Mouse (Mus musculus) kidney, adult 9 months (tissue): ENCODE data around the gene Pdx1.

ENCODE experiments used
- DNase-seq: peaks from one replicate; pipeline ENCODE4 v3.0.0; 2022

Gene Pdx1

DNA sequence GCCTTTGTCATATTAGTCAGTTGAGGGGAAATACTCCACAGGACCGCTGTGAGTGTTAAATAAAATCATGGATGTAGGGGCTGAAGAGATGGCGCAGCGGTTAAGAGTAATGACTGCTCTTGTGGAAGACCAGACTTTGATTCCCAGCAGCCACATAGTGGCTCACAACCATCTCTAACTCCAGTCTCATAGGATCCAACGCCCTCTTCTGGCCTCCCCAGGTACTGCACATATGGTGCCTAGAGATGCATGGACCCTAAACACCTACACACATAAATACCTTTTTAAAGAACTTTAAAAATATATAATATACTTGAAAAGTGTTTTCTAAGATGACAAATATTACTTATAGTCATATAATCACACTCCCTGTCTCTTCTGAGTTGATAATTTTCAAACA is 14.6 kb downstream of the Pdx1 start:
- no peak for DNase-seq

DNA sequence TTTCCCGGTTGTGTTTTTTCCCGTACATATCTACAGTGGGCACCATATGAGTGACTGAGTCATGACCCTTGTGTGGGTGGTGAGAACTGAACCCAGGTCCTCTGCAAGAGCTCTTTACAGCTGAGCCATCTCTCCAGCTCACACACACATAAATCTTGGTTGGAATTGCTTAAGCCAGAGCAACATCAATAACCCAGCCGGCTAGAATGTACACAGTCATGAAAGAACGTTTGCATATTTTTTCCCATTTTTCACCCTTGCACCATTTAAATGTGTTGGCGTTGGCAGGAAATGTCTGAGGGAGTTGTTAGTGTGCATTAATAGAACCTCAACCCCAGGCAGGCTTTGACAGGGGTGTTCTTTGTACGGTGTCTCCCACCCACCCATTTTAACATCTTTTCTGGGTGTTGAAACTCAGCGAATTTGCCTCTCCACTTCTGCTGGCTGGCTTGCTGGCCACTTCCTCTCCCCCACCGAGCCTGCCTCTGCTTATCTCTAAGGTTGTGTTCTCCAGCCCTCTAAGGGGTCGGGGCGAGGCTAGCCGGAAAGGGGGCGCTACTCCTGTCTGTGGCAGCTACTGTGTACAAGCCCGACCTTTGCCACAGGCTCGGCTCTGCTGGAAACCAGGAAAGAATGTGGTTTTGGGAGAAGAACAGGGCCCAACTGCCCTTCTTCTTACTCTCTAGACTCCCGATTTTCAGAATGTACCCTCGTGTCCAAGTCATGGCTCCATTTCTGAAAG is 22.2 kb downstream of the Pdx1 start:
- DNase-seq, result no peak

DNA sequence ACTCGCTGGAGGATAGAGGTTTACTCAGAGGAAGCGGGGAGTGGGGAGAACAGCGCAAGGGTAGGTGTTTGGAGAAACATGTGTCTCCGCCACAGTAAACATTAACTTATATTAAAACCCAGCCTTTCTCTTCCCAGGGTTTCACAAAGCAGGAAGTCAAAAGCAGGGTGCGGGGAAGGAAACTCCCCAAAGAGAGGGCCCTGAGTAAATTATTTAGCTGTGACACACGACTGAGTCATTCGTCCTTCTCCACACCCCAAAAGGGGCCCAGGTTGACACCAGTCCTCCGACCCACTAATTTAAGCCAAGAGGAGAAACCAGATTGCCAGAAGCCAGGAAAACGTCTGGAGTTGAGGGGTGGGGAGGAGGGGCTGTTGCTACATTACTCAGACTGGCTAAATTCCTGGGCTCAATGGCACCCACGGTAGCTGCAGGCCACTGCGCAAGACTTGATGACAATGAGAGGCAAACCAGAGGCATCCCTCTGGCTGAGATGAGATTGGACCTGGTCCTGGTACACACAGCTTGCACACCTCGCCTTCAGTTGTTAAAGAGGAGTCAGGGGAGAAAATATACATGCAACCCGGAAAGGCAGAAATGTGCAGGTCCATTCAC is 22.9 kb downstream of the Pdx1 start:
- no peak for DNase-seq

- DNase-seq, result peak; percentile 63
Observed at GRCm38 (mm10) chr5:147293127-147293910, 23.6 kb downstream of the Pdx1 start.

DNA sequence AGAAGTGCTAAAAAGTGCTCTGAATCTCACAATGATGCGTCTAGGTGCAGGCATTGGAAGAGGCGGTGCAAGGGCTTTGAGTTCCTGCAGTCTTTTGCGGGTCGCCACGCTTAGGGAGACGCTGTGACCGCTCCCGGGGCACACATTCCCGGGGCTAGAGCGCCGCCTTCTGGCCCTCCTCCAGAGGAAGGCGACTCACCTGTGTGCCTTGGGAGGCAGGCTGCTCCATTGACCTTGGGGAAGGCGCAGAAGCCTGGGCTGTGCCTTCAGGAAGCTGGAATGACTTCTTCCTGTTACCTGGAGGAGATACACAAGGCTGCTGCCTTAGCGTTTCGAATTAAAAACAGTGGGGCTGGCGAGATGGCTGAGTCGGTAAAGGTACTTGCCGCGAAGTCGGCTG is 24.4 kb downstream of the Pdx1 start:
- no peak for DNase-seq

- no peak for DNase-seq
Observed at GRCm38 (mm10) chr5:147297249-147297648, 27.5 kb downstream of the Pdx1 start.

GRCm38 (mm10) chr5:147299255-147300000 is 29.7 kb downstream of the Pdx1 start:
- peak; percentile 34 for DNase-seq

DNA sequence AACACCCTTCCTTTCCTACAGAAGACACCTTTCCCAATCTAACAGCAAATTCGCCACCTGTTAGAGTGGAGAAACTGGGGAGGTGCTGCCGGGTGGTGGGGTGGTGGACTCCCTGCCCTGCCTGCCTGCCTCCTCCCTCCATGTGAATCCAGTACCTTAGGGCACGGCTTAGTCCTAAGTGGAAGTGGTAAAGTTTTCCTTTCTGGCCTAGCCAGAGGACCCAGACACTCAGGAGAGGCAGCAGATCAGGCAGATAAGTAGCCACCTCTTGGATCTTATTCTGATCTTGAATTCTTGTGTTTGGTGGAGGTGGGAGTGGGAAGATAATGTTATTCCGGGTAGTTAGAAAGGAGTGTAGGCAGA is 30.2 kb downstream of the Pdx1 start:
- DNase-seq, result no peak

GRCm38 (mm10) chr5:147300917-147301780 is 31.4 kb downstream of the Pdx1 start:
- no peak for DNase-seq

- DNase-seq, result no peak
Observed at GRCm38 (mm10) chr5:147301781-147302070, 32.0 kb downstream of the Pdx1 start.

DNA sequence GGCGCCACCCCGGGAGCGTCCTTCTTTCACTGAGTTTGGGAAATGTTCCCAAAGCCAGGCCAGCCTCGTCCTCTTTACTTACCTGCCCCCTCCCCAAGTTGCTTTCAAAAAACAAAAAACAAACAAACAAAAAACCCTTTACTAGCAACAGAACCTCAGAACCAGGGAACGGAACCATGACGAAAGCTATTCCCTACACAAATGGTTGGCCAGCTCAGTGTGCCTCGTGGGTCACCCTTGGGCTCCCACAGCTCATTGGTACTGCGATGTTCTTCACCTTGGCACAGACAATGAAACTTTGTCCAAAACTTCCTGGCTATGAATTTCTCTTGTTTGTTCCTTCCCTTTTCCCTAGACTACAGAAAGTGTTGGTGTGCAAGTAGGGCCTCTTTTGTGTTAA is 32.4 kb downstream of the Pdx1 start:
- DNase-seq, result no peak

DNA sequence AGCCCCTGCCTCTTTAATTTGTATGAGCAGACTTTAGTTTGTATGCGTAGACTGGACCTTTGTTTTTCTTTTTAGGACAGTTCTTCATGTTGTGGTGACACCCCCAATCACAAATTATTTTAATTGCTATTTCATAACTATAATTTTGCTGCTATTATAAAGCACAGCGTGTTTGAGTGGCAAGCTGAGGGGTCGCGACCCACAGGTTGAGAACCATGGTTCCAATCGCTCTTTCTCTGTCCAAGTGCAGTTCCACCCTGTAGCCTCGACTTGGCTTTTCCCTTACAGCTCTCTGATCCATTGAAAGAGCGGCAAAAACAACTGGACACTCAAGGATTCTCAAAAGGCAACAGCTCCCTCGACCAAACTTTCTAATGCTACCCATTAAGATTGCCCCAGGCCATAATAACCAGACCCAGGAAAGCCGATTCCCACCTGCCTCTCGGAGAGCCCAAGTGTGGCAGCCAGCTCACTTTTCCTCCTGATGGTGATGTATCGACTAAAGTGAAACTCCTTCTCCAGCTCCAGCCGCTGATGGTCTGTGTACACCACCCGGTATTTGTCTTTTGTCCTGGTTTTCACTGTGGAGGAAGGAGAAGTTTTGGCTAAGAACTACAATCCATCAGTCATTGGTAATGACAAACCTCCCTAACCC is 33.1 kb downstream of the Pdx1 start:
- DNase-seq, result no peak

GRCm38 (mm10) chr5:147304276-147305155 is 34.8 kb downstream of the Pdx1 start:
- no peak for DNase-seq

DNA sequence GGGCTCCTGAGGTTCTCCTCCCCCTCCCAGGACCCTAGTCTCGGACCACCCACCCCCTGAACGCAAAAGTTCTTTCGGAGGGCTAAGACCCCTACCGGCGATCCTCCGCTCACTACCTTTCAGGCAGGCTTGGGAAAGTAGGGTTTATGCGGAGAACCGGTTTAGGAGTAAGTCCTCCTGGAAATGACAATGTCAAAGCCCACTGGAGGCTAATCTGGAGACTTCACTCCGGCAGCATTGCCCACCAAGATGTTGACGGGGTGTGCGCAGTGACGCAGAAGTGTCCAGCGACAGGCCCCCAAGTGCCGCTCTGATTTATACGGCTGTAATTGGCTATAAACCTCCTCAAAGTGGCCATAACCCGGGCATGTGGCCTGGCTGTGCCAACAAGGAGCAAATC is 35.4 kb downstream of the Pdx1 start:
- DNase-seq, result no peak

DNA sequence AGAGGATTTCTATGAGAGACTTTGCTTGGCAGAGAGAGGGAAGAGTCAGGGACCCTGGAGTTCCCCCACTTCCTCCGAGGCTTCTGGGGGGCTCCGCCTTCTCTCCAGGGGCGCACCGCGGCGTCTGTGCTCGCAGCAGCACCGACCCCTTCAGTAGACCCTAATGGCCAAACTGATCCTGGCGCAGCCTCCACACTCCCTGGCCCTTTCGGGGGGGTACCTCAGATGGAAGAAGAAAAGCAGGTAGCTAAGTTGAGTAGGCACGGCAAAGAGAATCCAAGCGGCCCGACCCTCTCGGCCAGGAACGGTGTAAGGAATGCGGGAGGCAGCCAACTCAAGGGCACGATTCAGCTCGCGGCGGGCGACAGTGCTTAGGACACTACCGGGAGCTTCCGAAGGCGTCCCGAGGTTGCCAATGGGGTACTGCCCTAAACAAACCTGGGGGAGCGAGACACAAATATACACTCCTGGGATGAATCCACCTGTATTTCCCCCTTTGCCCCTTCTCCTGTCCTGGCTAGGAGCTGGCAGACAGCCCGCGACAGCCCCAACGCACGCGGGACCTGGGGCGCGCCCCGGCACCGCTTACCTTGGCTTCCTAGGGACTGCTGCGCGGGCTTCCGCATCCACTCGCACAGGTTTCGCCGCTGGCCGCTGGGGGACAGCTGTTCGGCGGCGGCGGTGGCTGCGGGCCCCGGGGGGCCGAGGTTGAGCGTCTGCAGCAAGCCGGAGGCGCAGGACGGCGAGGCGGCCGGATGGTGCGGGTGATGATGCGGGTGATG is 36.3 kb downstream of the Pdx1 start:
- no peak for DNase-seq

DNA sequence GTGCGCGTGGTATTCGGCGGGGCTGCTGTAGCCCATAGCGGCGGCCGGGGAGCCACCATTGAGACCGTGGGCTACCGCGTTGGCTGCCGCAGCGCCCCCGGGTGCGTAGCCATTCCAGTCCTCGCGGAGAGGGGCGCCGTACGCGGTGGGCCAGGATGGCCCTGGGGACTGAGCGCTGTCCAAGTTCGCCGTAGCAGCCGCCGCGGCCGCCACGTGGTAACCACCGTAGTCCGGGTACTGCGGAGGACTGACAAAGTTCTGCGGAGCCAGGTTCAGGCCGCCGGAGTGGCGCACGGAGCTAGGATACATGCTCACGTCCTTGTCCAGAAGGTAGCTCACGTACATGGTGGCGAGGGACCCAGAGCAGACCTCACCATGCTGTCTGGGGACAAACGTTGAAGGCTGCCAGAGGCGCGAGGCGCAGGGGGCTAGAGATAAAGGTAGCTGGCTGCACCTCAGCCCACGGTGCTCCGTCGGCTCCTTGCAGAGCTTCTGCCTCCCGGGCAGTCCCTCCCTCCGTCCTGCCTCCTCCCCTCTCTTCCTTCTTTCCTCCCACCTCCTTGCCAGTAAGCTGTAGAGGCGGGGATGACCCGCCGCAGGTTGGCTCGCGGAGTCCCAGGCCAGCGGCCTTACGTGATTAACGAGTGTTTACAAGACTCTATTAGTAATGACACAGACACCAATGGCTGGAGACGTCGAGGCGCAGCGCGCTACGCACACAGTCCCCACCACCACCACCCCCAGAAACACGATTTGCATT is 37.1 kb downstream of the Pdx1 start, which contains the start of gene Cdx2:
TSS of gene Cdx2 (minus strand) at position 633 of the 760 bp plus-strand sequence.
- no peak for DNase-seq

DNA sequence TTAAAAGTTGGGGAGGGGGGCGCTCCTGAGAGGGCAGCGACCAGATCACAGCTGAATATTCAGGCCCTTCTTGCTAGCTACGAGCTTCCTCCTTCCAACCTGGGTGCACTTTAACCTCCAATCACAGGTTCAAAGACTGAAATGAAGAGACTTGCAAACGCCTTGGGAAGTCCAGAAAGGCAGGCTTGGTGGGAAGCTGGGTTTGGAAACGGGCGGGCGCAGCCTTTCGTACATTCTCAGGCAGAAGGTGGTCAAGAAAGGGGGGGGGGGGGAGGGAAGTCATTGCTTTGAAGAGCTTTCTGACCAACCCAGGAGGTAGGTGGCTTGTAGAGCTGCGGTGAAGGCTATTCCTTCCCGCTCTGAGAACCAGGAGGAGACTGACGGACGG is 37.6 kb downstream of the Pdx1 start:
- DNase-seq, result no peak

DNA sequence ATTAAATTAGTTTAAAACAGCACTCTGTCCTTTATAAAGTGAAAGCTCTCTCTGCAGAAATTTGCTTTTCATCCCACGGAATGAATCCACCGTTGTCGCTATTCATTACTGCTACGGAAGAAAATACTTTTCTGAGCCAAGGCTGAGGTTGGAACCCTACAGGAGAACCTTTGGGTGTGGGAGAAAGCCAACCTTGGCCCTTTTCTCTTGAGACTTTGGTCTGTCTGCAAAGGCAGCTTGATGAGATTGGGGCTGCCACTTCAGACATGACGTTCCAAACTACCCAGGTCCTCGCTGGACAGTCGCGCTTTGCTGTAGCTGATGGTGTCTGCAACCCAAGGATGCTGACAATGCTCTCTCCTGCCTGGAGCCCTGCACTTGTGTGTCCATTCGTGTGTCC is 38.7 kb downstream of the Pdx1 start:
- no peak for DNase-seq

DNA sequence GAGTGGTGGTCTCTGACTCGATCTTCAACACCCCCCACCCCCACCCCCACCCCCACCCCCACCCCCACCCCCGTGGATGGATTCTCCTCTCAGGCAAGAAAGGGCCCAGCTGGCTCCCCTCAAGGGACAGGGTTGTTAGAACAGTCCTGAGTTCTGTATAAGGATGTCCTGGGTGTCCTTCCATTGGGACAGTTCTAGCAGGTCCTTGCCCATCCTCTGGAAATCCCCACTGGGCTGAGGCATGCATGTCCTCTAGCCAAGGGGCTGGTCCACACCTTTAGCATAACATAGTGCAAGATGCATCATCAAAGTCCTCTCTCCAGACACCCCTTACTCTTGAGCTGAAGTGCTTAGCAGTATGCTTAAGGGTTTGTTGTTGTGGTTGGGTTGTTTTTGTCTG is 40.0 kb downstream of the Pdx1 start:
- no peak for DNase-seq
